Mouse (Mus musculus): ENCODE data around the gene Phactr2.

GRCm38 (mm10) chr10:13175866-13176265, 298.3 kb downstream of the Phactr2 start:
- TF ChIP-seq POLR2A (IDR thresholded peaks at IDR 0.05; ENCODE audit: insufficient read depth, low read length) (no peak), CTCF (IDR thresholded peaks at IDR 0.05; ENCODE audit: low read depth, low read length) (no peak), EP300 (IDR thresholded peaks at IDR 0.05; ENCODE audit: insufficient read depth, low read depth, low read length) (no peak)

Data from ES-Bruce4 (cell line).